Mouse (Mus musculus) forebrain, embryonic 14.5 days (tissue): ENCODE results near the gene Asic2. TPM values are rescaled to one million over a fixed set of nuclear protein-coding genes. Genes with fewer than 3 reads are reported as not detected.

ENCODE experiments used
- ATAC-seq: fragments of 200-750 bp; cut with Nextera tagmentation; 2 replicates; pipeline ENCODE4 v1.8.0; 2017; ENCODE audit warnings: mild to moderate bottlenecking, moderate library complexity
- DNase-seq: peaks from one replicate; pipeline ENCODE4 v3.0.0-alpha.2; 2015; ENCODE audit warnings: low spot score
- H3K27ac ChIP-seq: fragments of 300-500 bp; sonication (generic); 2 replicates; pipeline ENCODE4 v1.5.1; 2014; ENCODE audit warnings: low read depth, mild to moderate bottlenecking, control low read depth, low read length, moderate library complexity
- H3K27me3 ChIP-seq: fragments of 300-500 bp; sonication (generic); replicated peaks from 2 replicates; pipeline ENCODE4 v1.6.1; 2014; ENCODE audit warnings: low read length, control low read depth, mixed read lengths; ENCODE audit not compliant: control insufficient read depth, insufficient read depth
- H3K36me3 ChIP-seq: fragments of 300-500 bp; sonication (generic); 2 replicates; pipeline ENCODE4 v1.6.1; 2014; ENCODE audit warnings: low read length, control low read depth; ENCODE audit not compliant: control insufficient read depth, insufficient read depth
- H3K4me1 ChIP-seq: fragments of 300-500 bp; sonication (generic); 2 replicates; pipeline ENCODE4 v1.6.1; 2014; ENCODE audit warnings: antibody characterized with exemption, low read length, control low read depth; ENCODE audit not compliant: control insufficient read depth, insufficient read depth
- H3K4me2 ChIP-seq: fragments of 300-500 bp; sonication (generic); 2 replicates; pipeline ENCODE4 v1.6.1; 2014; ENCODE audit warnings: mild to moderate bottlenecking, control low read depth, low read length
- H3K4me3 ChIP-seq: fragments of 300-500 bp; sonication (generic); 2 replicates; pipeline ENCODE4 v1.5.1; 2014; ENCODE audit warnings: low read depth, low read length, control low read depth
- H3K9ac ChIP-seq: fragments of 300-500 bp; sonication (generic); 2 replicates; pipeline ENCODE4 v1.6.1; 2014; ENCODE audit warnings: mild to moderate bottlenecking, low read length, control low read depth, moderate library complexity
- H3K9me3 ChIP-seq: fragments of 300-500 bp; sonication (generic); replicated peaks from 2 replicates; pipeline ENCODE4 v1.6.1; 2016; ENCODE audit warnings: low read length, control low read depth, mixed read lengths; ENCODE audit not compliant: control insufficient read depth
- WGBS: fragments of 180-500 bp; shearing (Covaris S2); extraction: QIAGEN DNeasy Blood & Tissue Kit; methylation state at CpG from one replicate; pipeline ENCODE4 v1.1.7; 2014; 5-methylcytosine and 5-hydroxymethylcytosine counted together
- polyA plus RNA-seq: library from polyadenylated mRNA; unstranded; fragments of >200 nt; fragmentation: Nextera tagmentation; extraction: Ambion mirVana; gene quantifications from 2 replicates; pipeline ENCODE4 v1.2.1, GENCODE M21; 2014

The Asic2 gene
- polyA plus RNA-seq, 1 experiment from 2014 or later: 3.8 TPM

- no peak overlapping the region for H3K27ac ChIP-seq
Observed at GRCm38 (mm10) chr11:81845010-81845685, 123.1 kb downstream of the Asic2 start.

DNA sequence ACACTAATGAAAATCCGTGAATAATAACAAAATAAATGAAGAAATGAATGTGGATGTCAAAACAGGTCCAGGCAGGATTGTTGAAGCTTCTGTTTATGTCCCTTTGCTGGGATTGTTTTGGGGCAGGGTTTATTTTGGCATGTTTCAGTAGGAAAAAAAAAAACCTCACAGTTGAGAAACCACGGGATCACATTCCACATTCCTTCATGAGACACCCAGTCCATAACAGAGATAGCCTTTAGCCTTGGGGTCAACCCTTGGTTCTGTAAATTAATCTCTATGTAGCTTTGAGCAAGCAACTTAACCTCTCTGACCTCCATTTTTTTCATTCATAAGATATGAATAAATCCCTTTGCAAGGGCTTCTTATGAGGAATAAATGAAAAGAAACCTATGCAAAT, 127.3 kb downstream of the Asic2 start:
- no peaks in the 10 kb centered on the region for H3K9me3 ChIP-seq
- no peak for DNase-seq
- no peak overlapping the region for H3K27ac ChIP-seq
- no peak for ATAC-seq
- no peak overlapping the region for H3K4me2 ChIP-seq
- WGBS: 74% methylated on average over 2 of the region's 2 CpGs
- no peaks in the 10 kb centered on the region for H3K36me3 ChIP-seq
- no peaks in the 10 kb centered on the region for H3K4me1 ChIP-seq
- no peaks in the 10 kb centered on the region for H3K27me3 ChIP-seq
- no peak overlapping the region for H3K9ac ChIP-seq
- no peak overlapping the region for H3K4me3 ChIP-seq

More at GRCm38 (mm10) chr11:81845010-81845685, 123.1 kb downstream of the Asic2 start:
- H3K4me2 ChIP-seq: no peak overlapping the region
- no peak overlapping the region for H3K9ac ChIP-seq
- 50% methylated on average over 5 of the region's 5 CpGs for WGBS
- no peaks in the 10 kb centered on the region for H3K4me1 ChIP-seq
- no peaks in the 10 kb centered on the region for H3K36me3 ChIP-seq
- DNase-seq (peak; percentile 50), ATAC-seq (no peak)
- no peaks in the 10 kb centered on the region for H3K27me3 ChIP-seq
- H3K9me3 ChIP-seq: no peaks in the 10 kb centered on the region
- H3K4me3 ChIP-seq: no peak overlapping the region

DNA sequence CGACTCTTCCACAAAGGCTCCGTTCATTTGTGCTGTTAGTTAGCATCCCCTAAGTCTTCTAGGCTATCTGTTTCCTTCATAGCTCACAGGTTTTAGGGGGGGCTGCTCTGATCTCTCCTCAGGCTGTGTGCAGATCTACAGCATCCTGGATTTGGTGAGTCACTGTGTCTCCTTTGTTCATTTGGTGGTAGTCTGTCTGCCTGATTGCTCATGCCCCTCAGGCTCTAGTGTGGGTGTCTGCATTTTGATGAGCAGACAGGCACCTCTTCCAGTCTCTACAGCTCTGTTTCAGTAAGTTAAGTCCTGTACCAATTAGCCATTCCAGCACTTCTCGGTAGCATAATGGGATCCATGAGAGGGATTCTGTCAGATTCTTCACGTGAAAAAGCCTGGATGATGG, 129.8 kb downstream of the Asic2 start:
- DNase-seq (no peak), ATAC-seq (no peak)
- H3K36me3 ChIP-seq: no peaks in the 10 kb centered on the region
- no peaks in the 10 kb centered on the region for H3K9me3 ChIP-seq
- H3K4me2 ChIP-seq: no peak overlapping the region
- H3K9ac ChIP-seq: no peak overlapping the region
- 42% methylated on average over 4 of the region's 4 CpGs for WGBS
- H3K27ac ChIP-seq: no peak overlapping the region
- H3K4me3 ChIP-seq: no peak overlapping the region
- H3K27me3 ChIP-seq: no peaks in the 10 kb centered on the region
- no peaks in the 10 kb centered on the region for H3K4me1 ChIP-seq

DNA sequence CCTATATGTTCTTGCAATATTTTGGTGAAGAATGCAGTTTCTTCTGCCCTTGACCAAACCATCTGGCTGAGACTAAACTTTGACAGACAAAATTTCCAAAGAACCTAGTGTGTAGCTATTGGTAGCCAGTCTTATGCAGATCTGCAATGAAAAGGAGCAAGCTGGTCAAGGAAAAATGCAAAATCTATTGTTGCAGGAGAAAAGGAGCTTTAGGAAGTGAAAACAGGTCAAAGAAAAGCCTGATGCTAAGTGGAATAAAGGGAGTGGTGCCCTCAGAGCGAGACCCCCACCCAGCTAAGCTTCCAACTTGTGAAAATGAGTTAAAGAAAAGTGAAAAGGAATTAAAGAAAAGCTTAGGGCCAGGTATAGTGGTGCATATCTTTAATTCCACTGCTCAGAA, 135.9 kb downstream of the Asic2 start:
- WGBS: 34% methylated on average over 1 of the region's 1 CpGs
- no peaks in the 10 kb centered on the region for H3K27me3 ChIP-seq
- no peaks in the 10 kb centered on the region for H3K36me3 ChIP-seq
- no peak overlapping the region for H3K4me2 ChIP-seq
- H3K4me1 ChIP-seq: no peaks in the 10 kb centered on the region
- H3K9ac ChIP-seq: no peak overlapping the region
- no peak overlapping the region for H3K4me3 ChIP-seq
- H3K27ac ChIP-seq: no peak overlapping the region
- no peak for ATAC-seq
- no peak for DNase-seq
- no peaks in the 10 kb centered on the region for H3K9me3 ChIP-seq

DNA sequence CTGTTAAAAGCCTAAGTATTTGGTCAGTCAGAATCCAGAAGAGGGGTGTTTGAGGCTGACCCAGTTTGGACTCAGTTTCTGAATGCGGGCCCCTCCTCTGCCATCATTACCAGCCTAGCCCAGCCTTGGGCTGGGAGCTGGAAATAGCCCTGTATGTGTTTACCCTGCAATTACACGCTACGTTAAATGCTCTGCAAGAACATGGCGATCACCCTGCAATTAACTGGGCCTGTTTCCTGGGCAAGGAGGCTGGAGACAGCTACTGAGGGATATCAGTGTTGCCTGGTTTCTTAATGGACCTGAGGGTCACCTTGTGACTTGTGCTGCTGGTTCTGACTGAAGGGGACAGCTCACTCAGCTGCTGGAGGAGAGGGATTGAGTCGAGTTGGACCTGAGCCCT, 151.7 kb downstream of the Asic2 start:
- no peaks in the 10 kb centered on the region for H3K9me3 ChIP-seq
- no peak overlapping the region for H3K27ac ChIP-seq
- WGBS: 50% methylated on average over 5 of the region's 5 CpGs
- no peak overlapping the region for H3K9ac ChIP-seq
- no peaks in the 10 kb centered on the region for H3K27me3 ChIP-seq
- no peaks in the 10 kb centered on the region for H3K4me1 ChIP-seq
- H3K4me3 ChIP-seq: no peak overlapping the region
- no peaks in the 10 kb centered on the region for H3K36me3 ChIP-seq
- ATAC-seq (no peak), DNase-seq (peak; percentile 28)
- no peak overlapping the region for H3K4me2 ChIP-seq

GRCm38 (mm10) chr11:81814816-81815215, 153.4 kb downstream of the Asic2 start:
- no peak overlapping the region for H3K27ac ChIP-seq
- H3K4me2 ChIP-seq: no peak overlapping the region
- DNase-seq (no peak), ATAC-seq (no peak)
- H3K4me3 ChIP-seq: no peak overlapping the region
- H3K27me3 ChIP-seq: no peaks in the 10 kb centered on the region
- no peaks in the 10 kb centered on the region for H3K4me1 ChIP-seq
- WGBS: 83% methylated on average over 1 of the region's 1 CpGs
- no peaks in the 10 kb centered on the region for H3K36me3 ChIP-seq
- no peaks in the 10 kb centered on the region for H3K9me3 ChIP-seq
- no peak overlapping the region for H3K9ac ChIP-seq

GRCm38 (mm10) chr11:81806905-81807659, 161.2 kb downstream of the Asic2 start:
- Histone ChIP-seq H3K4me2 (no peak overlapping the region), H3K36me3 (no peaks in the 10 kb centered on the region), H3K9me3 (no peaks in the 10 kb centered on the region), H3K9ac (no peak overlapping the region), H3K4me3 (no peak overlapping the region), H3K4me1 (peaks cover 3% of the 10 kb centered on the region; the same call in 1 of the 2 replicates), H3K27ac (no peak overlapping the region), H3K27me3 (no peaks in the 10 kb centered on the region)
- DNase-seq (no peak), ATAC-seq (no peak)
- 88% methylated on average over 11 of the region's 11 CpGs for WGBS

- no peak overlapping the region for H3K4me3 ChIP-seq
- no peaks in the 10 kb centered on the region for H3K27me3 ChIP-seq
- ATAC-seq (no peak), DNase-seq (no peak)
- WGBS: 3% methylated on average over 2 of the region's 2 CpGs
- peaks cover 3% of the 10 kb centered on the region; the same call in 1 of the 2 replicates for H3K4me1 ChIP-seq
- no peak overlapping the region for H3K4me2 ChIP-seq
- no peaks in the 10 kb centered on the region for H3K9me3 ChIP-seq
- H3K27ac ChIP-seq: no peak overlapping the region
- no peak overlapping the region for H3K9ac ChIP-seq
- H3K36me3 ChIP-seq: no peaks in the 10 kb centered on the region
Observed at GRCm38 (mm10) chr11:81803544-81803943, 164.7 kb downstream of the Asic2 start.

GRCm38 (mm10) chr11:81802614-81803013, 165.6 kb downstream of the Asic2 start:
- H3K9me3 ChIP-seq: no peaks in the 10 kb centered on the region
- H3K36me3 ChIP-seq: no peaks in the 10 kb centered on the region
- no peaks in the 10 kb centered on the region for H3K27me3 ChIP-seq
- H3K4me3 ChIP-seq: no peak overlapping the region
- DNase-seq (peak; percentile 29), ATAC-seq (no peak)
- WGBS: 59% methylated on average over 1 of the region's 1 CpGs
- H3K4me2 ChIP-seq: no peak overlapping the region
- H3K4me1 ChIP-seq: peaks cover 3% of the 10 kb centered on the region; the same call in 1 of the 2 replicates
- H3K27ac ChIP-seq: no peak overlapping the region
- H3K9ac ChIP-seq: no peak overlapping the region
